Mouse (Mus musculus) CH12.LX (cell line): ENCODE data around the gene 4930503B20Rik.

Source experiments
- BHLHE40 ChIP-seq: IDR thresholded peaks from 2 replicates; pipeline ENCODE4 v1.6.1; 2011; ENCODE audit warnings: mild to moderate bottlenecking, low read depth, low read length, improper control_type of control experiment
- CHD1 ChIP-seq: IDR thresholded peaks from 2 replicates; pipeline ENCODE4 v1.6.1; 2012; ENCODE audit warnings: low read depth, low read length, improper control_type of control experiment, inconsistent platforms
- CHD2 ChIP-seq: IDR thresholded peaks from 2 replicates; pipeline ENCODE4 v1.6.1; 2011; ENCODE audit warnings: low read length, improper control_type of control experiment
- CTCF ChIP-seq, 2 experiments: IDR thresholded peaks in 1 of 2; conservative IDR thresholded peaks in 1 of 2; 2 replicates each; pipeline ENCODE4 v1.5.1; 2011 to 2012; ENCODE audit warnings: low read depth in 2 of 2, low read length in 2 of 2, improper control_type of control experiment in 1 of 2, inconsistent platforms in 1 of 2, mild to moderate bottlenecking in 1 of 2, moderate library complexity in 1 of 2
- MAX ChIP-seq: IDR thresholded peaks from 2 replicates; pipeline ENCODE4 v1.6.1; 2011; ENCODE audit warnings: low read length, improper control_type of control experiment
- PAX5 ChIP-seq: IDR thresholded peaks from 2 replicates; pipeline ENCODE4 v1.6.1; 2012; ENCODE audit warnings: low read length, inconsistent platforms, mixed read lengths
- POLR2A ChIP-seq: IDR thresholded peaks from 2 replicates; pipeline ENCODE4 v1.6.1; 2011; ENCODE audit warnings: low read depth, mild to moderate bottlenecking, improper control_type of control experiment, low read length
- POLR2AphosphoS2 ChIP-seq: IDR thresholded peaks from 2 replicates; pipeline ENCODE4 v1.6.1; 2011; ENCODE audit warnings: low read depth, low read length, improper control_type of control experiment
- RAD21 ChIP-seq: IDR thresholded peaks from 2 replicates; pipeline ENCODE4 v1.6.1; 2011; ENCODE audit warnings: low read depth, mild to moderate bottlenecking, low read length, improper control_type of control experiment, moderate library complexity
- TBP ChIP-seq: conservative IDR thresholded peaks from 2 replicates; pipeline ENCODE4 v1.6.1; 2011; ENCODE audit warnings: low read depth, low read length, improper control_type of control experiment
- TCF12 ChIP-seq: IDR thresholded peaks from 2 replicates; pipeline ENCODE4 v1.6.1; 2014; ENCODE audit warnings: low read depth, mild to moderate bottlenecking, inconsistent platforms, low read length, improper control_type of control experiment
- UBTF ChIP-seq: IDR thresholded peaks from 2 replicates; pipeline ENCODE4 v1.6.1; 2012; ENCODE audit warnings: low read depth, mild to moderate bottlenecking, inconsistent platforms, low read length, improper control_type of control experiment, moderate library complexity
- USF1 ChIP-seq: IDR thresholded peaks from 2 replicates; pipeline ENCODE4 v1.6.1; 2014; ENCODE audit warnings: low read depth, mild to moderate bottlenecking, inconsistent platforms, low read length, improper control_type of control experiment

GRCm38 (mm10) chr3:146596864-146597263 is 54.3 kb downstream of the 4930503B20Rik start:
- TF ChIP-seq USF1 (no peak), CTCF (conservative IDR thresholded peaks at IDR 0.05 in 1 of 2, IDR thresholded peaks at IDR 0.05 in 1 of 2; ENCODE audit: low read depth in 2 of 2, low read length in 2 of 2) (no peak), CHD2 (no peak), TCF12 (no peak), POLR2AphosphoS2 (no peak), CHD1 (no peak), MAX (no peak), UBTF (no peak), BHLHE40 (no peak), RAD21 (no peak), POLR2A (no peak), TBP (no peak), PAX5 (no peak)
